Mouse (Mus musculus) limb, embryonic 15.5 days (tissue): Measurements from ENCODE around the gene Txndc5. TPM values are rescaled to one million over a fixed set of nuclear protein-coding genes. Genes with fewer than 3 reads are reported as not detected.
A peak's percentile ranks its signal among the peaks of the same experiment; 100 is the strongest.

Experiments
- ATAC-seq: fragments of 200-750 bp; cut with Nextera tagmentation; 2 replicates; pipeline ENCODE4 v1.8.0; 2017; ENCODE audit warnings: low read depth, moderate TSS enrichment; ENCODE audit not compliant: insufficient number of reproducible peaks, low FRiP score, low TSS enrichment
- H3K27ac ChIP-seq: fragments of 300-500 bp; sonication (generic); 2 replicates; pipeline ENCODE4 v1.5.1; 2015; ENCODE audit warnings: moderate library complexity, mild to moderate bottlenecking, inconsistent platforms
- H3K27me3 ChIP-seq: fragments of 300-500 bp; sonication (generic); 2 replicates; pipeline ENCODE4 v1.6.1; 2015; ENCODE audit warnings: inconsistent platforms
- H3K36me3 ChIP-seq: fragments of 300-500 bp; sonication (generic); 2 replicates; pipeline ENCODE4 v1.6.1; 2015; ENCODE audit warnings: inconsistent platforms
- H3K4me1 ChIP-seq: fragments of 300-500 bp; sonication (generic); 2 replicates; pipeline ENCODE4 v1.6.1; 2015; ENCODE audit warnings: inconsistent platforms
- H3K4me2 ChIP-seq: fragments of 300-500 bp; sonication (generic); 2 replicates; pipeline ENCODE4 v1.6.1; 2015; ENCODE audit warnings: mild to moderate bottlenecking, inconsistent platforms
- H3K4me3 ChIP-seq: fragments of 300-500 bp; sonication (generic); 2 replicates; pipeline ENCODE4 v1.5.1; 2015; ENCODE audit warnings: mild to moderate bottlenecking, inconsistent platforms
- H3K9ac ChIP-seq: fragments of 300-500 bp; sonication (generic); 2 replicates; pipeline ENCODE4 v1.6.1; 2015; ENCODE audit warnings: inconsistent platforms
- H3K9me3 ChIP-seq: fragments of 300-500 bp; sonication (generic); 2 replicates; pipeline ENCODE4 v1.6.1; 2016; ENCODE audit warnings: inconsistent platforms
- WGBS: fragments of 180-500 bp; shearing (Covaris S2); methylation state at CpG from one replicate; pipeline ENCODE4 v1.1.7; 2015; 5-methylcytosine and 5-hydroxymethylcytosine counted together
- polyA plus RNA-seq: library from polyadenylated mRNA; unstranded; fragments of >200 nt; fragmentation: Nextera tagmentation; extraction: Ambion mirVana; gene quantifications from 2 replicates; pipeline ENCODE4 v1.2.1, GENCODE M21; 2015

Txndc5 gene
- 322 and 331 TPM in 2 replicates for polyA plus RNA-seq

DNA sequence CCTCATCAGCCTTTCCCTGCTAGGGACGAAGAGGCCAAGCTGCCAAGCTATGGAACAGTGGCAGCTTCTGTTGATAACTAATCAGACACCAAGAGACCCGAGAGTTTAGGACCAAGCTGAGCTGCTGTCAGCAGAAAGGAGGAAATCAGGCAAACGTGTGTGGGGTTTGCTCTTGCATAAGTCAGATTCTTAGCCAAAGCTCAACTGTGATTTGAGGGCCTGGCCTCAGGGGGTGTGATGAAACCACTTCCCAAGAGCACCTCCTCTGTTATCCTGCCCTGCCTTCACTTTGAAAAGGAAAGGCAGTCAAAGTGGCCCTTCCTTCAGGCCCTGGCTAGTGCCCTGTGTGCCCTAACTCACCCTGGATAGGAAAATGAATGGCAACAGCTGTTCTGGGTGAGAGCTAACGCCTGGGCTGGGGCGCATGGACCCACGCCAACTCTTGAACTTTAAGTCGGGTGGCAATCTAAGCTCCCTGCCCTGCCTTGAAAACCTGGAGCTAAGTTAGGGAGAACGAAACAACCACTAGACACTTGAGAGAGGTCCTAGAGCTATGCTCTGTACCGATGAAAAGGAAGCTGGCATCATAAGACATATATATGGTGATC lies at the start of gene Txndc5:
Gene Txndc5 (minus strand): TSS at position 138 of the 608 bp plus-strand sequence.
- Histone ChIP-seq H3K9ac (peak within 1 kb of the TSS; percentile 91), H3K36me3 (peaks cover 6% of the 10 kb centered on the region; the same call in 1 of the 2 replicates), H3K4me3 (peak within 1 kb of the TSS; percentile 92), H3K27ac (peak within 1 kb of the TSS; percentile 96), H3K4me1 (peaks cover 23% of the 10 kb centered on the region), H3K9me3 (no peaks in the 10 kb centered on the region), H3K4me2 (peak within 1 kb of the TSS; percentile 68), H3K27me3 (peaks cover 4% of the 10 kb centered on the region; the same call in 1 of the 2 replicates)
- no peak for ATAC-seq
- whole genome bisulfite sequencing: 45% methylated on average over 9 of the region's 9 CpGs

DNA sequence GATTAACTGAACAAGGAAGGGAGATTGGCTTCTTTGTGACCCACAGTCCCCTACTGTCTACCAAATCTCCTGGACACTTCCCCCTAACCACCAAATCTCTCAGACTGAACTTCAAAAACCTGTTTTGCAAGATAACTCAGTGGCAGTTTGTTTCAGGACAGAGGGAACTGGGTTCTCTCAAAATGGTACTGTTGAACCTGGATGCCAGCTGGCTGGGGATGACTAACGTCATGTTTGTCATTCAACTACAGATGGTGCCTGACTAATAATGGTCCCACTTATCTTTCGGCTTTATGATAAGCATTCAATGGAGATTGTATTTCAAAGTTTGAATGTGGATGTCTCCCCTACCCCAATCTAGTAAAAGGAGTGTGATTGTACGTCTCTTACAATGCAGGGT lies 46.0 kb upstream of the Txndc5 start:
- no peak overlapping the region for H3K4me2 ChIP-seq
- ATAC-seq: no peak
- H3K9ac ChIP-seq: no peak overlapping the region
- H3K9me3 ChIP-seq: no peaks in the 10 kb centered on the region
- H3K27ac ChIP-seq: no peak overlapping the region
- no peaks in the 10 kb centered on the region for H3K27me3 ChIP-seq
- no peaks in the 10 kb centered on the region for H3K36me3 ChIP-seq
- H3K4me1 ChIP-seq: no peaks in the 10 kb centered on the region
- no peak overlapping the region for H3K4me3 ChIP-seq
- 68% methylated on average over 3 of the region's 3 CpGs for WGBS

DNA sequence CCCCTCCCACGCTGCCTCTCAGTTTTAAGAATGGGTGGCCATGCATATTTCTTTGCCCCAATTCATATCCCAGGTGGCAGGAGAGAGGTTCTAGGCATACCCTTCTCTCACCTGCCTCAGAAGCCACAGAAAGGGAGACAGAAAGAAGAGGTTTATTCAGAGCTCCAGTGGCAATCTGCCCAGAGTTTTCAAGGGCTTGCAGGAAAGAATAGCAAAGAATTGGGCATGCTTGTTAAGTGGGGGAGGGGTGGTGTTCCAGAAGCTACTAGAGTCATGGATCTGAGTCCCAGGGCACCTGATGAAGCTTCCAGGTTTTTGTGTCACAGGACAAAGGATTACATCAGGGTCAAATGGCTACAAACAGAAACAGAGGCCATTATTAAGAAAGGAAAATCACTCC lies 44.7 kb upstream of the Txndc5 start:
- H3K4me2 ChIP-seq: no peak overlapping the region

DNA sequence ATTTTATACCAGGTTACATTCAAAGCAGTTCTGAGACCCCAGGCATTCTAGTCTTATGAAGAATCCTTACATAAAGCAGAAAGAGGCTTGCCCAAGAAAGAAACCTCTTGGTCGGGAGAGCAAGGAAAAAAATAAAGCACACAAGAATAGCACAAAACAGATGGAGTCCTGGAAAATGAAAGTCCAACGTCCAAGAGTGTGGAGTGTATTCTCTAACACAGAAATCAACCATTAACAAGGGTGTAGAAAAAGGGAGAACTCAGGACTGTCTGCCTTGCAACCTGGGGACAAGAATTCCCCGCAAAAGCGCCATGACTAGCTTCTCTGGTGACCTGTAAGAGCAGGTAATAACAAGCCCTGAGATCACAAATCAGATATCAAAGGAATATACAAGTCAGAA lies 36.6 kb upstream of the Txndc5 start:
- Histone ChIP-seq H3K4me3 (no peak overlapping the region), H3K4me1 (no peaks in the 10 kb centered on the region), H3K27ac (no peak overlapping the region), H3K9me3 (no peaks in the 10 kb centered on the region), H3K27me3 (no peaks in the 10 kb centered on the region), H3K9ac (no peak overlapping the region), H3K36me3 (no peaks in the 10 kb centered on the region), H3K4me2 (no peak overlapping the region)
- 70% methylated on average over 4 of the region's 4 CpGs for WGBS
- ATAC-seq: no peak

More for the DNA sequence above, 44.7 kb upstream of the Txndc5 start:
- H3K27ac ChIP-seq: no peak overlapping the region
- ATAC-seq: no peak
- no peak overlapping the region for H3K4me3 ChIP-seq
- H3K9me3 ChIP-seq: no peaks in the 10 kb centered on the region
- H3K27me3 ChIP-seq: no peaks in the 10 kb centered on the region
- no peaks in the 10 kb centered on the region for H3K4me1 ChIP-seq
- no peaks in the 10 kb centered on the region for H3K36me3 ChIP-seq
- WGBS: 83% methylated on average over 1 of the region's 1 CpGs
- no peak overlapping the region for H3K9ac ChIP-seq

DNA sequence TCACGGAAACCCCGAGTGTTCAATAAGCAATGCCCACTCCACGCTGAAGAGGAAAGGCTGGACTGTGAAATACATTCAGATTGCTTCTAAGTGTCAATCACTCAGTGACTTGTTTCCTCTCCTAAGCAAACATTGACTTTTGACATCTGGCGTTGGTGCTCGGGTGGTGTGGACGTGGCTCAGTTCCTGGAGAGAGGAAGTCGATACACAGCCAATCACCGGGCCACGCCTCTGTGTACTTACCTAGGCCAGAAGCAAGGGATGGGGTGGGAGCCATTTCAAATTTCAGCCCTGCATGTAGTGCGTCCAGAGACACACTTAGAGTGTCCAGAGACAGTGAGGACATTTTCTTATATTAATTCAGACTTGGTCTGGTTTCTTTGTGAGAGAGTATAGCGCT lies 26.0 kb upstream of the Txndc5 start:
- Histone ChIP-seq H3K4me1 (no peaks in the 10 kb centered on the region), H3K36me3 (no peaks in the 10 kb centered on the region), H3K27ac (no peak overlapping the region), H3K4me3 (no peak overlapping the region), H3K9ac (no peak overlapping the region), H3K4me2 (no peak overlapping the region), H3K9me3 (no peaks in the 10 kb centered on the region), H3K27me3 (no peaks in the 10 kb centered on the region)
- no peak for ATAC-seq
- 69% methylated on average over 11 of the region's 11 CpGs for WGBS

DNA sequence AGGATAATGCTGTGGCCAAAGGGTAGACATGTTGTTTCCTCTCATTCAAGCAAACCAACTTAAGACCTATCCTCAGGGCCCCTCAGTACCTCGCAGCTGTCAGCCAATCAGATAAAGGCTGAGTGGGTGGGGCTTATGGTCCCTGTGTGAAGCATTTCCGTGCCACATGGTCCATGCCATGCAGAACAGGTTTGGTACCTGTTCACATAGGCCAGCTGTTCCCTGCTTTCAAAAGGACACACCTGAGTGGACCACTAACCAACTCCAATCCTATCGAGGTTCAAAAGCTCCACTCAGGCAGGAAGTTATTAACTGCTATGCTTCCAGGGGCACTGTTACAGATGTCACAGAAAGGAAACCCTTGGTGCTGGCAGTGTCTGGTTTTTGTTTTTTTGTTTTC lies 25.6 kb upstream of the Txndc5 start:
- 61% methylated on average over 3 of the region's 3 CpGs for WGBS
- H3K27ac ChIP-seq: no peak overlapping the region
- no peak overlapping the region for H3K4me3 ChIP-seq
- no peaks in the 10 kb centered on the region for H3K9me3 ChIP-seq
- no peak overlapping the region for H3K4me2 ChIP-seq
- H3K9ac ChIP-seq: no peak overlapping the region
- ATAC-seq: no peak
- no peaks in the 10 kb centered on the region for H3K27me3 ChIP-seq
- H3K4me1 ChIP-seq: no peaks in the 10 kb centered on the region
- H3K36me3 ChIP-seq: no peaks in the 10 kb centered on the region

DNA sequence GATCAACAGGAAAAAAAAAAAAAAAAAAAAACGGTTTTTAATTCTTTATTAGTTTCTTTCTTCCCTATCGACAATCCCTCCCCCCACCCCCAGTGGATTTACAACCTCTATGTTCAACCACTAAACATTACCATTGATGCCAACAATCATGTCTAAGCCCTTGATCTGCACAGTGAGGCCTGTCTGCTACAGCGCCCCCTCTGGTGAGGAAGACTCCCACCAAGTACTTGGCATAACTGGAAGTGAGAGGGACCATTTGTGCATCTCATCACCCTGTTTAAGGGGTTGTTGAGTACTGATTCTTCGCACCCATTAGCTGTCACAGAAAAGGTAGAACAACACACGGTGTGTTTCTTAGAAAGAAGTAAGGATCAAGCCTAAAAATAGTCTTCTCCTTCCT lies 20.1 kb upstream of the Txndc5 start:
- no peak overlapping the region for H3K9ac ChIP-seq
- H3K27me3 ChIP-seq: no peaks in the 10 kb centered on the region
- H3K9me3 ChIP-seq: no peaks in the 10 kb centered on the region
- no peak overlapping the region for H3K27ac ChIP-seq
- no peak overlapping the region for H3K4me3 ChIP-seq
- H3K4me1 ChIP-seq: no peaks in the 10 kb centered on the region
- ATAC-seq: no peak
- WGBS: 80% methylated on average over 5 of the region's 5 CpGs
- no peak overlapping the region for H3K4me2 ChIP-seq
- H3K36me3 ChIP-seq: no peaks in the 10 kb centered on the region

DNA sequence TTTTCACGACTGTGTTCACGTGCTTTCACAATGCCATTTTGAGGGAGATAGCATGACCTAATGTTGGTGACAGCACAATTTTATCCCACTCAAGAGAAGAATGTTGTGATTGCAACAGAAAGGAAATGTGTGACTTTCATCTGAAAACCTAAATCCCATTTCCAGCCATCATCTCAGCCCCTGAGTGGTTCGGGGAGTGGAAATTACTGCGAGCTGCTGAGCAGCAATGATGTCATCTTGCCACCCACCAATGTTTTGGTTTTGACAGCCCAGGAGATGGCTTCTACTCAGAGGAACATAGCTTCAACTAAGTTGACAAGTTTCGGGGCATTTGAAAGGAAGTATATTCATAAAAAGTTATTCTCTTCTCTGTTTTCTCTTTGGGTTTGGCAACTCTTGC lies 19.1 kb upstream of the Txndc5 start:
- ATAC-seq: no peak

DNA sequence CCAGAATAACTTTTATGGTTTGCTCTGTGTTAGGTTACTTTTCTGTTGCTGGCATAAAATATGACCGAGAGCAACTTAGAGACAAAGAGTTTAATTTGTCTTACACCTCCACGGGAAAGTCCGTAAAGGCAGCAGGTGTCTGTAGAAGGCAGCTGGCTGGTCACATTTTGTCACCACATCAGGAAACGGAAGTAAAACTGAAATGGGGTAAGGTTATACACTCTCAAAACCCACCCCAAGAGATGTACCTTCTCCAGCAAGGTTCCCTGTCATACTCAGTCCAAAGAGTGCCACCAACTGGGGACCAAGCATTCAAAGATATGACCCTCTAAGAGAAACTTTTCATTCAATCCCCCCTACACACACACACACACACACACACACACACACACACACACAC lies 18.1 kb upstream of the Txndc5 start:
- 72% methylated on average over 4 of the region's 4 CpGs for WGBS
- Histone ChIP-seq H3K36me3 (no peaks in the 10 kb centered on the region), H3K9ac (no peak overlapping the region), H3K4me3 (no peak overlapping the region), H3K27me3 (no peaks in the 10 kb centered on the region), H3K9me3 (no peaks in the 10 kb centered on the region), H3K27ac (no peak overlapping the region), H3K4me2 (no peak overlapping the region), H3K4me1 (no peaks in the 10 kb centered on the region)
- no peak for ATAC-seq

More for the DNA sequence above, 19.1 kb upstream of the Txndc5 start:
- no peak overlapping the region for H3K27ac ChIP-seq
- H3K4me2 ChIP-seq: no peak overlapping the region
- WGBS: 81% methylated on average over 5 of the region's 5 CpGs
- no peaks in the 10 kb centered on the region for H3K27me3 ChIP-seq
- H3K9me3 ChIP-seq: no peaks in the 10 kb centered on the region
- H3K36me3 ChIP-seq: no peaks in the 10 kb centered on the region
- H3K9ac ChIP-seq: no peak overlapping the region
- H3K4me3 ChIP-seq: no peak overlapping the region
- H3K4me1 ChIP-seq: no peaks in the 10 kb centered on the region

DNA sequence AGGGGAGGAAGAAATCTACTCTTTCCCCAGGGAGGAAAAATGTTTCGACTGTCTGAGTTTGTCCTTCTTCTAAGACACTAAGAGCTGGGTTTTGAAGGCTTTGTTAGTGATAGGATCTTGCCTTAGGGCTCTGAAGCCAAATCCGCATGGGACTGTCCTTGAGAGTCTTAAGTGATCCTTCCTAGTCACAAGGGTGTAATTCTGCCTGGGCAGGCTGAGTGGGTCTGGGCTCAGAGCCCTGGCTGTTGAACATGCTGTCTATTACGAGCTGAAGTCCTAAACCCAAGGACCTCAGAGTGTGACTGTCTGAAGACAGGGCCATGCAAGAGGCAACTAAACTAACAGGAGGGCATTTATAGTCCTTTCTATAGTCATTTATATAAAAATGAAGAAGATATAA lies 16.8 kb upstream of the Txndc5 start:
- Histone ChIP-seq H3K4me3 (no peak overlapping the region), H3K9me3 (no peaks in the 10 kb centered on the region), H3K4me1 (no peaks in the 10 kb centered on the region), H3K27me3 (no peaks in the 10 kb centered on the region), H3K36me3 (no peaks in the 10 kb centered on the region), H3K4me2 (no peak overlapping the region), H3K27ac (no peak overlapping the region), H3K9ac (no peak overlapping the region)
- ATAC-seq: no peak
- 49% methylated on average over 3 of the region's 3 CpGs for WGBS

DNA sequence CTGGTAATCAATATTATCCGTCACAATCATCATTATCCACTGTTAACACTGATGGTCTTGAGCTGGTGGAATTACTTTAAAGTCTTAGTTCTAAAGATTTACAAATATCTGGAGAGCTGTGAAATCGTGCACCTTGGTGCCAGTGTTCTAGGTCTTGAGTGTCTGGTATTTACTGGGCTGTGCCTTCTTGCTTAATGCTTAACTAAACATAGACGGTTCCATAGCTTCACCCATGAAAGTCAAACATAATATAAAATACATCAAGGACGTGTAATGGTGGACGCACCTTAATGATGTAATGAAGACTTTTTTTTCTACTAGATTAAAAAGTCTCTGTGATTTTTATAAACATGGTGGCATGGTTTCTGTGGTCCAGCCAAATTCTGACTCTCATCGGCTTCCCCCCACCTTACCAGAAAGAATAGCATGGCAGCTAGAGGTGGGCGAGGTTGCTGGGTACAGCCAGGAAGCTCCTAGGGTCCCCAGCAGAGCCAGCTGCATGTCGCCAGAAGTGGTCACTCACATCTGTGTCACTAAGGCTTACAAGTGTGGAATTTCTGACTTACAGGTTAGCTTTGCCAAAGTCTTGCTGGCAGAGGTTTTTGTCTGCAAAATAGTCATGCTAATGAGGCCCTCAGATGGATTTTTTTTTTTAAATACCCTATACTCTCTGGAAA lies 16.3 kb upstream of the Txndc5 start:
- ATAC-seq: no peak
- no peaks in the 10 kb centered on the region for H3K27me3 ChIP-seq
- H3K4me1 ChIP-seq: no peaks in the 10 kb centered on the region
- H3K27ac ChIP-seq: no peak overlapping the region
- H3K9ac ChIP-seq: no peak overlapping the region
- 71% methylated on average over 8 of the region's 8 CpGs for WGBS
- H3K9me3 ChIP-seq: no peaks in the 10 kb centered on the region
- no peak overlapping the region for H3K4me2 ChIP-seq
- H3K4me3 ChIP-seq: no peak overlapping the region
- H3K36me3 ChIP-seq: no peaks in the 10 kb centered on the region

DNA sequence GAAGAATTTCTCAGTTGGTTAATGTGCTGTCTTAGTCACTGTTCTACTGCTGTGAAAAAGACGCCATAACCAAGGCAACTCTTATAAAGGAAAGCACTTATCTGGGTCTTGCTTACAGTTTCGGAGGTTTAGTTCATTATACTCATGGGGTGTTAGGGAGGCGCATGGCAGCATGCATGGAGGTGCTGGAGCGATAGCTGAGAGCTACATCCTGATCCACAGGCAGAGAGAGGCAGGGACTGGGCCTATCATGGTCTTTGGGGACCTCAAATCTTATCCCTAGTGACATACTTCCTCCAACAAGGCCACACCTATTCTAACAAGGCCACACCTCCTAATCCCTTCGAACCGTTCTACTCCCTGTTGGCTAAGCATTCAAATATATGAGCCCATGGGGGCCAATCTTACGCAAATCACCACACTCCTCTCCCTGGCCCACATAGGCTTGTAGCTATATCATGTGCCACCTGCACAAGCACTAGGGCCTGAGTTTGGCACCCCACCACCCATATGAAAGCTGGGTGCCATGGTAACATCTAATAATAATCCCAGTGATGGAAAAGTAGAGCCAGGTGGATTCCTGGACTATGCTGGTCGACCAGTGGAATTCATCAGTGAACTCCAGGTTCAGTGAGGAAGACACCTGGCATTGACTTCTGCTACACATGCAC lies 15.0 kb upstream of the Txndc5 start:
- no peak overlapping the region for H3K4me2 ChIP-seq
- H3K4me1 ChIP-seq: no peaks in the 10 kb centered on the region
- no peak overlapping the region for H3K4me3 ChIP-seq
- no peak overlapping the region for H3K9ac ChIP-seq
- WGBS: 81% methylated on average over 8 of the region's 8 CpGs
- ATAC-seq: no peak
- no peaks in the 10 kb centered on the region for H3K9me3 ChIP-seq
- no peaks in the 10 kb centered on the region for H3K36me3 ChIP-seq
- no peaks in the 10 kb centered on the region for H3K27me3 ChIP-seq
- H3K27ac ChIP-seq: no peak overlapping the region
